10 mouse cellular contexts compared by ENCODE assay signal in genomic region chr5:114698044-114698746, GRCm38 (mm10). TPM values are rescaled to one million over a fixed set of nuclear protein-coding genes. Genes with fewer than 3 reads are reported as not detected.
DNase-seq lines count a peak whose midpoint lies in the region; ATAC-seq lines count a peak whose summit lies in the region.
"Had no signal": no experiment of that assay in that cellular context is flagged by ENCODE, and none has a peak within 500 bp of the region (broad histone marks: within the 10 kb centered on the region; RNA-seq: fewer than 3 reads in every experiment).

No protein-coding gene starts in this region.

- ATAC-seq in megakaryocyte progenitor cell, adult 5-6 weeks (replicated peaks; ENCODE audit: poor library complexity), result no peak
- ATAC-seq: intestine, embryonic 15.5 days had no signal

- peak; percentile 71 for DNase-seq in adrenal gland, postnatal 10 days
- no peak for DNase-seq in adrenal gland, adult 18-20 months (ENCODE audit: low spot score in 2 of 2)
- DNase-seq in brain, adult 2 months (ENCODE audit: low read depth, low spot score), result peak; percentile 95
- peak; percentile 55 to 62 for DNase-seq in frontal cortex, postnatal 14 days (ENCODE audit: low spot score in 2 of 2)
- DNase-seq in left cerebral cortex, adult 11 months (ENCODE audit: low spot score), result peak; percentile 51
- no peak for DNase-seq in thymus, postnatal 25 days
- no peak for DNase-seq in lung, postnatal 4 days
- DNase-seq: retina, postnatal 1 day had no signal

RNA-seq across cellular contexts. Expression of gene Gltp, which starts 7.4 kb away (rescaled TPM):
- 10 to 100 TPM; 31.2 to 38.3 TPM for total RNA-seq in adrenal gland, postnatal 10 days (2021)
- total RNA-seq in adrenal gland, adult 18-20 months (2021), result 10 to 100 TPM; 40.7 to 49.2 TPM
- 94.3 and 101 TPM in 2 replicates for total RNA-seq in megakaryocyte progenitor cell, adult 5-6 weeks (2015)
- 46.1 and 48.6 TPM in 2 replicates for total RNA-seq in megakaryocyte progenitor cell, adult 5-6 weeks (2017)

RNA-seq across cellular contexts. Expression of gene Tchp, which starts 9.4 kb away (rescaled TPM):
- 10 to 100 TPM in 1 of 2 experiments, 1 to 10 TPM in 1; 5.7 to 11.7 TPM for total RNA-seq in adrenal gland, postnatal 10 days (2021)
- 1 to 10 TPM; 7.1 to 8.5 TPM for total RNA-seq in adrenal gland, adult 18-20 months (2021)
- total RNA-seq in megakaryocyte progenitor cell, adult 5-6 weeks (2015), result 4.9 and 5.4 TPM in 2 replicates
- 10.0 and 10.2 TPM in 2 replicates for total RNA-seq in megakaryocyte progenitor cell, adult 5-6 weeks (2017)

RNA-seq across cellular contexts. Expression of gene Trpv4, which starts 40.0 kb away (rescaled TPM):
- 1 to 10 TPM; 2.8 to 2.9 TPM for total RNA-seq in adrenal gland, postnatal 10 days (2021)
- total RNA-seq in adrenal gland, adult 18-20 months (2021), result 1 to 10 TPM; 3.0 to 4.6 TPM
- 0.15 and 0.25 TPM in 2 replicates for total RNA-seq in megakaryocyte progenitor cell, adult 5-6 weeks (2015)
- total RNA-seq in megakaryocyte progenitor cell, adult 5-6 weeks (2017), result 0.17 TPM in 1 of 2 replicates, not detected in the other

Comparison
In these comparisons a context has a peak if more than half of its experiments do, and no peak if none do; other contexts are left out.
1. DNase-seq: peak in adrenal gland, postnatal 10 days (single experiment), brain, adult 2 months (single experiment), frontal cortex, postnatal 14 days (2 of 2) and left cerebral cortex, adult 11 months (single experiment); none in adrenal gland, adult 18-20 months (0 of 2), thymus, postnatal 25 days (single experiment) and lung, postnatal 4 days (0 of 2).